Mouse (Mus musculus): Measurements from ENCODE around the gene Pea15a. TPM values are rescaled to one million over a fixed set of nuclear protein-coding genes. Genes with fewer than 3 reads are reported as not detected.

Gene Pea15a
- polyA plus RNA-seq, 1 experiment from 2014 or later = 14.5 TPM

- no peaks in the 10 kb centered on the region for H3K9me3 ChIP-seq (ENCODE audit: low read length)
- H3K4me1 ChIP-seq (ENCODE audit: insufficient read depth) = peaks cover 19% of the 10 kb centered on the region
- no peak overlapping the region for H3K9ac ChIP-seq (replicated peaks)
- DNase-seq (no peak), ATAC-seq (no peak)
- TF ChIP-seq EP300 (IDR thresholded peaks at IDR 0.05; ENCODE audit: low read depth) (no peak), CTCF (IDR thresholded peaks at IDR 0.05; ENCODE audit: low read depth) (no peak)
- H3K4me3 ChIP-seq (ENCODE audit: low read depth, low read length) = no peak overlapping the region
- H3K27ac ChIP-seq (ENCODE audit: low read depth) = no peak overlapping the region
- H3K27me3 ChIP-seq (ENCODE audit: insufficient read depth, low read length) = no peaks in the 10 kb centered on the region
- H3K36me3 ChIP-seq (replicated peaks; ENCODE audit: insufficient read depth, low read length) = peaks cover 31% of the 10 kb centered on the region
- 66% methylated on average over 2 of the region's 2 CpGs for WGBS (ENCODE audit: insufficient replicate concordance)
- H3K4me2 ChIP-seq (ENCODE audit: low read depth, low read length) = no peak overlapping the region
Measured at GRCm38 (mm10) chr1:172202894-172203522, 3.6 kb downstream of the Pea15a start.

GRCm38 (mm10) chr1:172201967-172202880 lies 4.4 kb downstream of the Pea15a start:
- no peaks in the 10 kb centered on the region for H3K27me3 ChIP-seq (ENCODE audit: insufficient read depth, low read length)
- no peak overlapping the region for H3K9ac ChIP-seq (replicated peaks)
- ATAC-seq (no peak), DNase-seq (peak; percentile 16)
- no peak overlapping the region for H3K27ac ChIP-seq (ENCODE audit: low read depth)
- H3K36me3 ChIP-seq (replicated peaks; ENCODE audit: insufficient read depth, low read length) = peaks cover 38% of the 10 kb centered on the region
- no peak overlapping the region for H3K4me3 ChIP-seq (ENCODE audit: low read depth, low read length)
- TF ChIP-seq EP300 (IDR thresholded peaks at IDR 0.05; ENCODE audit: low read depth) (no peak), CTCF (IDR thresholded peaks at IDR 0.05; ENCODE audit: low read depth) (no peak)
- 60% methylated on average over 14 of the region's 14 CpGs for WGBS (ENCODE audit: insufficient replicate concordance)
- no peaks in the 10 kb centered on the region for H3K9me3 ChIP-seq (ENCODE audit: low read length)
- no peak overlapping the region for H3K4me2 ChIP-seq (ENCODE audit: low read depth, low read length)
- peaks cover 19% of the 10 kb centered on the region for H3K4me1 ChIP-seq (ENCODE audit: insufficient read depth)

- DNase-seq = peak; percentile 18
- peaks cover 51% of the 10 kb centered on the region for H3K36me3 ChIP-seq (replicated peaks; ENCODE audit: insufficient read depth, low read length)
- no peaks in the 10 kb centered on the region for H3K9me3 ChIP-seq (ENCODE audit: low read length)
- H3K4me1 ChIP-seq (ENCODE audit: insufficient read depth) = peaks cover 12% of the 10 kb centered on the region
- no peak overlapping the region for H3K27ac ChIP-seq (ENCODE audit: low read depth)
- H3K9ac ChIP-seq (replicated peaks) = no peak overlapping the region
- ATAC-seq = no peak
- no peak for TF ChIP-seq CTCF (IDR thresholded peaks at IDR 0.05; ENCODE audit: low read depth)
- TF ChIP-seq EP300 (IDR thresholded peaks at IDR 0.05; ENCODE audit: low read depth) = no peak
- no peaks in the 10 kb centered on the region for H3K27me3 ChIP-seq (ENCODE audit: insufficient read depth, low read length)
- no peak overlapping the region for H3K4me2 ChIP-seq (ENCODE audit: low read depth, low read length)
- H3K4me3 ChIP-seq (ENCODE audit: low read depth, low read length) = no peak overlapping the region
- WGBS (ENCODE audit: insufficient replicate concordance) = 75% methylated on average over 7 of the region's 7 CpGs
Measured at GRCm38 (mm10) chr1:172200871-172201447, 5.6 kb downstream of the Pea15a start.

GRCm38 (mm10) chr1:172200161-172200560 lies 6.4 kb downstream of the Pea15a start:
- WGBS (ENCODE audit: insufficient replicate concordance) = 78% methylated on average over 5 of the region's 5 CpGs
- Histone ChIP-seq H3K4me3 (ENCODE audit: low read depth, low read length) (no peak overlapping the region), H3K27me3 (ENCODE audit: insufficient read depth, low read length) (no peaks in the 10 kb centered on the region), H3K9me3 (ENCODE audit: low read length) (no peaks in the 10 kb centered on the region), H3K36me3 (replicated peaks; ENCODE audit: insufficient read depth, low read length) (peaks cover 59% of the 10 kb centered on the region), H3K27ac (ENCODE audit: low read depth) (no peak overlapping the region), H3K9ac (replicated peaks) (no peak overlapping the region), H3K4me1 (ENCODE audit: insufficient read depth) (peaks cover 8% of the 10 kb centered on the region; the same call in 1 of the 2 replicates), H3K4me2 (ENCODE audit: low read depth, low read length) (no peak overlapping the region)
- DNase-seq = peak; percentile 11
- TF ChIP-seq EP300 (IDR thresholded peaks at IDR 0.05; ENCODE audit: low read depth) (no peak), CTCF (IDR thresholded peaks at IDR 0.05; ENCODE audit: low read depth) (no peak)
- no peak for ATAC-seq

GRCm38 (mm10) chr1:172198996-172199395 lies 7.6 kb downstream of the Pea15a start:
- no peak for DNase-seq
- peaks cover 71% of the 10 kb centered on the region for H3K36me3 ChIP-seq (replicated peaks; ENCODE audit: insufficient read depth, low read length)
- H3K4me2 ChIP-seq (ENCODE audit: low read depth, low read length) = no peak overlapping the region
- H3K9me3 ChIP-seq (ENCODE audit: low read length) = no peaks in the 10 kb centered on the region
- H3K4me3 ChIP-seq (ENCODE audit: low read depth, low read length) = no peak overlapping the region
- no peak for ATAC-seq
- no peaks in the 10 kb centered on the region for H3K27me3 ChIP-seq (ENCODE audit: insufficient read depth, low read length)
- no peak overlapping the region for H3K9ac ChIP-seq (replicated peaks)
- H3K27ac ChIP-seq (ENCODE audit: low read depth) = no peak overlapping the region
- 85% methylated on average over 4 of the region's 4 CpGs for WGBS (ENCODE audit: insufficient replicate concordance)
- peaks cover 8% of the 10 kb centered on the region; the same call in 1 of the 2 replicates for H3K4me1 ChIP-seq (ENCODE audit: insufficient read depth)
- TF ChIP-seq CTCF (IDR thresholded peaks at IDR 0.05; ENCODE audit: low read depth) (no peak), EP300 (IDR thresholded peaks at IDR 0.05; ENCODE audit: low read depth) (no peak)

- DNase-seq = no peak
- TF ChIP-seq CTCF (IDR thresholded peaks at IDR 0.05; ENCODE audit: low read depth) = no peak
- Histone ChIP-seq H3K4me3 (ENCODE audit: low read depth, low read length) (no peak overlapping the region), H3K9ac (replicated peaks) (no peak overlapping the region), H3K9me3 (ENCODE audit: low read length) (no peaks in the 10 kb centered on the region), H3K27me3 (ENCODE audit: insufficient read depth, low read length) (no peaks in the 10 kb centered on the region), H3K36me3 (replicated peaks; ENCODE audit: insufficient read depth, low read length) (peaks cover 77% of the 10 kb centered on the region), H3K27ac (ENCODE audit: low read depth) (no peak overlapping the region), H3K4me1 (ENCODE audit: insufficient read depth) (peaks cover 8% of the 10 kb centered on the region; the same call in 1 of the 2 replicates), H3K4me2 (ENCODE audit: low read depth, low read length) (no peak overlapping the region)
- WGBS (ENCODE audit: insufficient replicate concordance) = 93% methylated on average over 8 of the region's 8 CpGs
- no peak for ATAC-seq
Measured at GRCm38 (mm10) chr1:172198316-172198715, 8.3 kb downstream of the Pea15a start.

Measured in liver, postnatal 0 days (tissue).